Mouse (Mus musculus) liver, adult 2 months (tissue): Measurements from ENCODE around the gene Uqcr10.

Source experiments
- CTCF ChIP-seq: fragments of 200-500 bp; IDR thresholded peaks from 2 replicates; pipeline ENCODE4 v1.5.1; 2011; ENCODE audit warnings: low read depth, low read length, control low read depth
- POLR2A ChIP-seq: fragments of 200-500 bp; IDR thresholded peaks from 2 replicates; pipeline ENCODE4 v1.6.1; 2011; ENCODE audit warnings: low read length, control low read depth; ENCODE audit not compliant: insufficient read depth; ENCODE audit errors: extremely low read depth

DNA sequence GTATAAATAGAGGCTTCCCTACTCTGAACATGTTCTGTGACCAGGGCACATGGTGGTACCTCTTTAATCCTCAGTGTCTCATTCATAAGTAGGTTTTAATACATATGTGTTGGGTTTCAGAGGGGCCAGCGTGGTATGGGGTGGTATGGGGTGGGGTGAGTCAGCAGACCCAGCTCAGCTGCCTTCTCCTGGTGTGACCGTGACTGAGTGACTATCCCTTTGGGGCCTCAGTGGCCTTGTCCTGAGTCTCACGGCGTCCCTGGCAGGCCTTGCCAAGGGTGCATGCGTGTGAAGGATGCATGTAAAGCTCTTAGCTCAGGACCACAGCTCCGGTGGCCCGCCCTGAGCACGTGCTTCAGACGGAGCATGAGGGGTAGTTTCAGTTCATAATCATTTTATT, 15.8 kb upstream of the Uqcr10 start:
- TF ChIP-seq POLR2A (no peak), CTCF (no peak)
